Mouse (Mus musculus): ENCODE data around the gene Myoz1. TPM values are rescaled to one million over a fixed set of nuclear protein-coding genes. Genes with fewer than 3 reads are reported as not detected.

The Myoz1 gene
- polyA plus RNA-seq, 1 experiment from 2014 or later = not detected

DNA sequence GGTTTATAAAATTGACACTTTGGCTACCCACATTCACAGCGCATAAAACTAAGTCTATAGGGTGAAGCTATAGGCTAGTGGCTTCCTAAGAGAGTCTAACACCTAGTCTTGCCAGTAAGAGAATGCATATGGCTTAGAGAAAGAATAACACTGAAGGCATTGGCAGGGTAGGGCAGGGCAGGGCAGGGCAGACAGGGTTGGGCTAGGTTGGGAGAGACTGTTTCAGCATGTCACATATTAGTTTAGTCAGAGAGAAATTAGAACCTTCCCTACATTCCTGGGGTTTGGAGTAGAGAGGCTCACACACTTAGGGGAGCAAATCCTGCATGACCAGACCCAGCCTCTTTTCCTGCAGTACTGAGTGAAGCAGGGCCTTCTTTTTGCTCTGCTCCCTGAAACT lies 11.1 kb upstream of the Myoz1 start:
- peaks cover 22% of the 10 kb centered on the region for H3K27me3 ChIP-seq
- no peak overlapping the region for H3K9ac ChIP-seq
- WGBS = 62% methylated on average over 1 of the region's 1 CpGs
- no peak overlapping the region for H3K4me2 ChIP-seq
- no peak overlapping the region for H3K27ac ChIP-seq (replicated peaks)
- peaks cover 3% of the 10 kb centered on the region; the same call in 1 of the 2 replicates for H3K4me1 ChIP-seq (replicated peaks)
- no peaks in the 10 kb centered on the region for H3K9me3 ChIP-seq
- H3K4me3 ChIP-seq = no peak overlapping the region
- no peaks in the 10 kb centered on the region for H3K36me3 ChIP-seq
- ATAC-seq (ENCODE audit: low FRiP score, low read depth) = no peak

DNA sequence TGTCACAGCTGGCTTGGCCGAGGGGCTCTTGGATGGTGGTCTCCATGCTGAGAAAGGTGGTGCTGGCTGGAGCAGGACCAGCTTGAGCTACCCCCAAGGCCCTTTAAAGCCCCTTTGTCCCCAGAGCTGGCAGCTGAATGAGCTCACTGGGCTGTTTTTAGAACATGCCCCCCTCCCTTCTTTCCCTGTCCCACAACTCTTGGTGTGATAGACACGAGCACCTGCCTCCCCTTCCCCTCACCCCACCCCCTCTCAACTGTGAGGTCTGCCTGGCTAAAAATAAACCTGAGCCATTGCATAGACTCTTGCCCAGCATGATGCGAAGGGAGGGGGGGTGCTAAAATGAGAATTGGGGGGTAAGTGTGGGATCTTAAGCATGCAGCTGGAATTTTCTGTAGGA lies 8.1 kb upstream of the Myoz1 start:
- Histone ChIP-seq H3K4me1 (replicated peaks) (peaks cover 18% of the 10 kb centered on the region), H3K27me3 (peaks cover 16% of the 10 kb centered on the region), H3K9ac (no peak overlapping the region), H3K9me3 (no peaks in the 10 kb centered on the region), H3K4me2 (no peak overlapping the region), H3K4me3 (no peak overlapping the region), H3K27ac (replicated peaks) (no peak overlapping the region), H3K36me3 (no peaks in the 10 kb centered on the region)
- 61% methylated on average over 3 of the region's 3 CpGs for WGBS
- no peak for ATAC-seq (ENCODE audit: low FRiP score, low read depth)

DNA sequence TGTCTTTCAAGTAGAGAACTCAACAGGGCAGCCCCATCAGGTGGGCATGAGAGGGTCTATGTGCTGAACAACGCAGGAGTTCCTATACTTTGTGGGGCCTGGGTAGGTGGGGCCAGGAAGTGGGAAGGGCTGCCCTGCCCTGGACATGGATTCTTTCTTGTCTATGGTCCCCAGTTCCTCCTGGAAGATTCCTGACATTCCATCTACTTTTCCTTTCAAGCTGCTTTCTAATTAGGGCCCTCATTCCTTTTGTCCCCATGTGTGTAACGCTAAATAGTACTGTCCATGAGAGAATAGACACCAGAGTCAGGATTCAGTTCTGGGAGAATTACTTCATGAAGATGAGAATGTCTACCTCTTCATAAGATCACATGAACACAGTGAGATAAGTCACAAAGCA lies 7.3 kb upstream of the Myoz1 start:
- no peak overlapping the region for H3K4me2 ChIP-seq
- H3K27me3 ChIP-seq = peaks cover 10% of the 10 kb centered on the region
- H3K27ac ChIP-seq (replicated peaks) = no peak overlapping the region
- H3K4me1 ChIP-seq (replicated peaks) = peaks cover 18% of the 10 kb centered on the region
- WGBS = 74% methylated on average over 2 of the region's 2 CpGs
- no peak overlapping the region for H3K4me3 ChIP-seq
- H3K36me3 ChIP-seq = no peaks in the 10 kb centered on the region
- H3K9me3 ChIP-seq = no peaks in the 10 kb centered on the region
- no peak for ATAC-seq (ENCODE audit: low FRiP score, low read depth)
- no peak overlapping the region for H3K9ac ChIP-seq

DNA sequence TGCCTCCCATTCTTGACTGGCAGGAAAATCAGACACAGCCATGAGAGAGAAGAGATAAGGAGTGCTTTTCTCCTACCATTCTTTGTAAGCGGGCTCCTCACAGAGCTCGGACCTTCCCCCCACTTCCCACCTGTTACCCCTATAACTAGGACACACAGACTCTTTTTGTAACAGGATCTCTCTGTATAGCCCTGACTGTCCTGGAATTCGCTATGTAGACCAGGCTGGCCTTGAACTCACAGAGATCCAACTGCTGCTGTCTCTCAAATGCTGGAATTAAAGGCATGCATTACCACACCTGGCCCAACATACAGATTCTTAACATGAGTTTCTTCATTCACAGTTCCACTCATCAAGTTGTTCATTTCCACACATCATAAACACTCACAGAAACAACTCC lies 6.4 kb upstream of the Myoz1 start:
- peaks cover 7% of the 10 kb centered on the region; the same call in 1 of the 2 replicates for H3K27me3 ChIP-seq
- no peak overlapping the region for H3K27ac ChIP-seq (replicated peaks)
- no peak overlapping the region for H3K9ac ChIP-seq
- no peak overlapping the region for H3K4me3 ChIP-seq
- H3K4me2 ChIP-seq = 0 out of 2 replicates have a peak overlapping the region, but pooled peaks have one; percentile 83
- peaks cover 18% of the 10 kb centered on the region for H3K4me1 ChIP-seq (replicated peaks)
- no peaks in the 10 kb centered on the region for H3K36me3 ChIP-seq
- no peak for ATAC-seq (ENCODE audit: low FRiP score, low read depth)
- 92% methylated on average over 3 of the region's 3 CpGs for WGBS
- H3K9me3 ChIP-seq = no peaks in the 10 kb centered on the region

DNA sequence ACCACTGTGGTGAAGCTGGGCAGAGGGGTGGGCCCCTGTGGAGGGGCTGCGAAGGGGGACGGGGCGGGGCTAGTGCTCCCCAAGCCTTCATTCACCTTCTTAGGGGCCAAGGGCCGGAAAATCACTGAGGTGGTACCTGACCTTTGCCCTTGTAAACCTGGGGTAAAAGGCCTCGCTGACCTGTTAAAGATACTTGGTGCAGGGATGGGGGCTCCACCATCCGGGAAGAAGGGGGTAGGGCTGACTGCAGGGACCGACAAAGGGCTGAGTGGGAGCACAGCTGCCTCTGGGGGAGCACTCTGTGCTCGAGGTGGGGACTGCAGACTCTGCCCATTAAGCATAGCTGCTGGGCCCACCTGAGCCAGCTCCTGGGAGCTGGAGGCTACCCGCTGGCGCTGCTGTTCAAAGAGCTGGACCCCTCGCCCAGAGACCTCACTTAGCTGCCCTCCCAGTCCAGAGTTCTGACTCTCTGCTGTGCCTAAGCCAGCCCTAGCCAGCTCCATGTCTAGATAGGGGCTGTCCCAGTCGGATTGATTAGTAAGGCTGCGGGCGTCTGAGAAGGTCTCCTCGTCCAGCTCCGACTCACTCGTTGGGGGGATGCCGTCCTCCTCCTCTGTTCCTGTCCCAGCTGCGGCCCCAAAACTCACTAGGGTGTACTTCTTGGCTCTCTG lies 5.5 kb upstream of the Myoz1 start:
- 9% methylated on average over 19 of the region's 19 CpGs for WGBS
- peak; percentile 69 for ATAC-seq (ENCODE audit: low FRiP score, low read depth)

DNA sequence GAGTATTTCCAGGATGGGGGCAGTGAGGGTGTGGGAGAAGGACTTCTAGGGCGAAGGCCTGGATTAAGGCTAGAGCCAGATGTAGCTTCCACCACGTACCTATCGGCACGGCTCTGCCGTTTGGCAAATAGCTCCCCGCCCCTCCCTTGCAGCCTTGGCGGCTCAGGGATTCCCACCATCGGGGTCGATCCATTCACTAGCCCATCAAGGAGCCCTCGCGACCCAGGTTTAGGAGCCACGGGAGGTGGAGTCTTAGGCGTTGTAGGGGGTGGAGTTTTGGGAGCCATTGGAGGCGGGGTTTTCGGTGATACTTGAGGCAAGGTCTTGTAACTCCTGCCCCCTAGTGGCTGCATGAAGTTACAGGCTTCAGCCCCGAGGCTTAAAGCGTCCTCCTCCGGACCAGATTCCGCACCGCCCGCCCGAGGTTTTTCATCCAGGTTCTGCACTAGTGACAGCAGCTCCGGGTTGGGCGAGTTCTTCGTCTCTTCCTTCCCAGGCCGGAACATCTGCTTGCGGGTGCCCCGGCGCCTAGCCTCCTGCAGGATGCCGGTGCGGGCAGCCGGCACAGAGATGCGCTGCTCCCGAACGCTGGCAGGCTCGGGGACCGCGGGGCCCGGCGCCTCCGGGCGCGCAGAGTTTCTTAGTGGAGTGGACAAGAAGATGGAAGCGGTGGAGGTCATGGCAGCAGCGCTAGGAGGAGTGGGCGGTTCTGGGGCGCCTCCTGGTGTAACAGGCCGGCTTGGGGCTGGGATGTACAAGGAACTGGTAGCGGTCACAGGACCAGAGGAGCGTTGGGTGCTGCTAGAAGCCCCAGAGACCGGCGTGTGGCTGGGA lies 4.7 kb upstream of the Myoz1 start:
- Histone ChIP-seq H3K9ac (peak overlapping the region; percentile 85), H3K4me2 (peak overlapping the region; percentile 83), H3K36me3 (no peaks in the 10 kb centered on the region), H3K9me3 (no peaks in the 10 kb centered on the region), H3K4me3 (peak overlapping the region; percentile 77), H3K4me1 (replicated peaks) (peaks cover 18% of the 10 kb centered on the region), H3K27me3 (peaks cover 7% of the 10 kb centered on the region; the same call in 1 of the 2 replicates), H3K27ac (replicated peaks) (peak overlapping the region; percentile 93)
- peak; percentile 88 for ATAC-seq (ENCODE audit: low FRiP score, low read depth)
- WGBS = 1% methylated on average over 52 of the region's 52 CpGs

More for the DNA sequence above, 5.5 kb upstream of the Myoz1 start:
- H3K9me3 ChIP-seq = no peaks in the 10 kb centered on the region
- H3K9ac ChIP-seq = peak overlapping the region; percentile 85
- H3K4me3 ChIP-seq = peak overlapping the region; percentile 77
- H3K4me2 ChIP-seq = peak overlapping the region; percentile 83
- peaks cover 18% of the 10 kb centered on the region for H3K4me1 ChIP-seq (replicated peaks)
- H3K27me3 ChIP-seq = peaks cover 7% of the 10 kb centered on the region; the same call in 1 of the 2 replicates
- no peaks in the 10 kb centered on the region for H3K36me3 ChIP-seq
- peak overlapping the region; percentile 93 for H3K27ac ChIP-seq (replicated peaks)

DNA sequence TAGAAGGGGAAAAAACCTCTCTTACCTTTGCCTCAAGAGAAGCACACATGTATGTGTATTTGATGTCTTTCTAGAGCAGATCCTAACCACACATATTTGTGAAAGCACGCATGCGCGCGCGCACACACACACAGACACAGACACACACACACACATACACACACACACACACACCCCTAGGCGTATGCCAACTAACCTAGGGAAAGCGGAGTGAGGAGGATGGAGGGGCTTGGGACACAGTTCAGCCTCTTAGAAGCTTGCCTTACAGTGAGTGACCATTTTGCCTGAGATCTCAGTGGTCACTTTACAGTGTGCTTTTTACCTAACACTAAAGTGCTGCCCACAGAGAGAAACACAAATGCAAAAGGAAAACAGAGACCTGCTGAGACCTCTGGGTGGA lies 3.3 kb upstream of the Myoz1 start:
- no peak overlapping the region for H3K4me2 ChIP-seq
- no peak overlapping the region for H3K27ac ChIP-seq (replicated peaks)
- no peak overlapping the region for H3K9ac ChIP-seq
- WGBS = 98% methylated on average over 7 of the region's 7 CpGs
- no peak for ATAC-seq (ENCODE audit: low FRiP score, low read depth)
- peaks cover 18% of the 10 kb centered on the region for H3K4me1 ChIP-seq (replicated peaks)
- peaks cover 7% of the 10 kb centered on the region; the same call in 1 of the 2 replicates for H3K27me3 ChIP-seq
- no peaks in the 10 kb centered on the region for H3K9me3 ChIP-seq
- no peak overlapping the region for H3K4me3 ChIP-seq
- no peaks in the 10 kb centered on the region for H3K36me3 ChIP-seq

DNA sequence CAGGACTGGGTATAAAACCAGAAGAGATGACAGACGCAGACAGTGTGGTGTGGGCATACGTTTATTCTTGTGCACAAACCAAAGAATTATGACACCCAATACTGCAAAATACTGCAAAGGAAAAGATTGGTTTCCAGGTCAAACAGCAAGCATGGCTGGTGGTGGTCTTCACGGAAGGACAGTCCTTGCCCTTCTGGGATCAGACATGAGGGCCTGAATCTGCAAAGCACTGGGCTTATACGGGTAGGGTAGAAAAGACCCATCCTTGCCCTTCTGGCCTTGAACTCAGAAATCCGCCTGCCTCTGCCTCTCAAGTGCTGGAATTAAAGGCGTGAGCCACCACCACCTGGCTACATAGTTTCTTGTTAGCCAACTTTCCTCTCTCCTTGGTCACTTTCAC lies 2.6 kb upstream of the Myoz1 start:
- Histone ChIP-seq H3K4me3 (no peak overlapping the region), H3K9ac (no peak overlapping the region), H3K4me2 (no peak overlapping the region), H3K4me1 (replicated peaks) (peaks cover 18% of the 10 kb centered on the region), H3K9me3 (no peaks in the 10 kb centered on the region), H3K36me3 (no peaks in the 10 kb centered on the region), H3K27me3 (peaks cover 7% of the 10 kb centered on the region; the same call in 1 of the 2 replicates), H3K27ac (replicated peaks) (no peak overlapping the region)
- ATAC-seq (ENCODE audit: low FRiP score, low read depth) = no peak
- 90% methylated on average over 6 of the region's 6 CpGs for WGBS

DNA sequence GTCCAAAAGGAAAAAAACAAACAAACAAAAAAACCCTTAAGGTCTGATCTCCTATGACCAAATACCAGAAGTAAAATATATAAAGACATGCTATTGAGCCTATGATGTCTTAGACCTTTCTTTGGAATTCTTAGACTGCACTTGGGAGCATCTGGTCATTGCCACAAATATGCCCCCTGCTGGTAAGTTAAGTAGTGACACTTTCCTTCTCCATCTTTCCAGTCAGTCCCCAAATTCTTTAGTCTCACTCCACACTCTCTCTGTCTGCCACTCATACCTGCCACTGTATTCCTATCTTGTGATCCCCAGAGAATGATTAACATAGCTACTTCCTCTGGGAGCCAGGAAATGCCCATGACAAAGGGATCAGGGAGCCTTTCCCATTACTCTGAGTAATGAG lies 2.0 kb upstream of the Myoz1 start:
- no peak overlapping the region for H3K9ac ChIP-seq
- H3K4me1 ChIP-seq (replicated peaks) = peaks cover 18% of the 10 kb centered on the region
- no peak overlapping the region for H3K4me2 ChIP-seq
- H3K4me3 ChIP-seq = no peak overlapping the region
- H3K27me3 ChIP-seq = peaks cover 1% of the 10 kb centered on the region; the same call in 1 of the 2 replicates
- H3K27ac ChIP-seq (replicated peaks) = no peak overlapping the region
- no peak for ATAC-seq (ENCODE audit: low FRiP score, low read depth)
- no peaks in the 10 kb centered on the region for H3K9me3 ChIP-seq
- no peaks in the 10 kb centered on the region for H3K36me3 ChIP-seq

DNA sequence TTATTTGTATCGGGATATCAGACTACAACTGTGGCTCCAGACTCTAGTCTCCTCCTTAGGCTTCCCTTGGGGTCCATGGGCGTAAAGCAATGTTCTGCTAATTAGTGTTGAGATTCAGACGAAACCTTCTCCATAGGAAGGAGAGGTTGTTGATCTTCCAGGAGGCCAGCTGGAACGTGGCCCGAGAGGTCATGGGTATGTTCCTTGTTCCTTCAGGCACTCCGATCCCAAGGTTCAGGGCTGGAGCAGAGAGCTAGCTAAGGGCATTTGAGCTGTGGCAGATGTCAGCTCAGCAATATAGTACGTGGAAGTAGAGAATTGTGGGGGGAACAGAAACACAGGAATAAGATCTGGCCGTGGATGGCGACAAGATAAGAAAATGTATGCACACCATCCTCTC lies 609 bp downstream of the Myoz1 start:
- Histone ChIP-seq H3K4me1 (replicated peaks) (0 out of 2 replicates have a peak, but pooled peaks cover 3% of the 10 kb centered on the region), H3K4me3 (no peak overlapping the region), H3K27ac (replicated peaks) (no peak overlapping the region), H3K36me3 (no peaks in the 10 kb centered on the region), H3K9ac (no peak overlapping the region), H3K27me3 (no peaks in the 10 kb centered on the region), H3K4me2 (no peak overlapping the region), H3K9me3 (no peaks in the 10 kb centered on the region)
- ATAC-seq (ENCODE audit: low FRiP score, low read depth) = no peak
- WGBS = 81% methylated on average over 9 of the region's 9 CpGs

DNA sequence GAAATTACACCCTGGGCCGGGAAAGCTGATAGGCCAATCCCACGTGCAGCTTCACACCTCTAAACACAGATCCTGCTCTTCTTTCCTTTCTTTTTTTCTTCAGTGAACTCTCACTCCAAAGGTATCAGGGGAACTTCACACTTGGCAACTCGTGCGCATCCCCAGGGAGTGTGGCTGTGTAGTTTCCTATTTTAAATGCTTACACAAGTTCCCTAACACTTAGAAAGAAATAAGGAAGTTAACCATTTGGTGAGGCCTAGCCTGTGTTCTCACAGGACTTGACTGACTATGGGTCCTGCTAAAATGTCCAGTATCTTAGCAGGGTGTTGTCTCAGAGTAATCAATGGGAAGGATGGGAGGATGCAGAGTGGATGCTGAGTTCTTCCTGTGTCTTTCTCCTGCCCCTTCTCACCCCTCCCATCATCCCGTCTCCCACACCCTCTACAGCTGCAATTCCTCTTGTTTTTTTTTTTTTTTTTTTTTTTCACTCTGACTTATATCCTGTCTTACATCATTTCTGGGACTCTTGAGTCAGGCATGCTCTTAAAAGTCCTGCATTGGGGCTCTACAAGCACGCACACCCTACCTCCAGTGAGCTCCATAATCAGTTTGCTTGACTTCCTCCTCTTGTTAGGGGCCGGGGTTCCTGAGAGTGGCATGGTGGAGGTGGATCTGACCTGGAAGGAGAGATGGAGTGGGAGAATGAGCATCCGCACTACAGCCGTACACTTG lies 1.5 kb downstream of the Myoz1 start:
- 83% methylated on average over 9 of the region's 9 CpGs for WGBS
- H3K27ac ChIP-seq (replicated peaks) = no peak overlapping the region
- H3K27me3 ChIP-seq = no peaks in the 10 kb centered on the region
- no peak for ATAC-seq (ENCODE audit: low FRiP score, low read depth)
- H3K9ac ChIP-seq = no peak overlapping the region
- H3K4me2 ChIP-seq = no peak overlapping the region
- H3K9me3 ChIP-seq = no peaks in the 10 kb centered on the region
- no peaks in the 10 kb centered on the region for H3K36me3 ChIP-seq
- H3K4me1 ChIP-seq (replicated peaks) = no peaks in the 10 kb centered on the region
- no peak overlapping the region for H3K4me3 ChIP-seq

All from hindbrain, embryonic 15.5 days (tissue).